Mouse (Mus musculus) forebrain, embryonic 14.5 days (tissue): Measurements from ENCODE around the gene Pgpep1. TPM values are rescaled to one million over a fixed set of nuclear protein-coding genes. Genes with fewer than 3 reads are reported as not detected.

Experiments used
- ATAC-seq: fragments of 200-750 bp; cut with Nextera tagmentation; 2 replicates; pipeline ENCODE4 v1.8.0; 2017; ENCODE audit warnings: mild to moderate bottlenecking, moderate library complexity
- DNase-seq: peaks from one replicate; pipeline ENCODE4 v3.0.0-alpha.2; 2015; ENCODE audit warnings: low spot score
- H3K27ac ChIP-seq: fragments of 300-500 bp; sonication (generic); 2 replicates; pipeline ENCODE4 v1.5.1; 2014; ENCODE audit warnings: low read depth, mild to moderate bottlenecking, control low read depth, low read length, moderate library complexity
- H3K27me3 ChIP-seq: fragments of 300-500 bp; sonication (generic); replicated peaks from 2 replicates; pipeline ENCODE4 v1.6.1; 2014; ENCODE audit warnings: low read length, control low read depth, mixed read lengths; ENCODE audit not compliant: control insufficient read depth, insufficient read depth
- H3K36me3 ChIP-seq: fragments of 300-500 bp; sonication (generic); 2 replicates; pipeline ENCODE4 v1.6.1; 2014; ENCODE audit warnings: low read length, control low read depth; ENCODE audit not compliant: control insufficient read depth, insufficient read depth
- H3K4me1 ChIP-seq: fragments of 300-500 bp; sonication (generic); 2 replicates; pipeline ENCODE4 v1.6.1; 2014; ENCODE audit warnings: antibody characterized with exemption, low read length, control low read depth; ENCODE audit not compliant: control insufficient read depth, insufficient read depth
- H3K4me2 ChIP-seq: fragments of 300-500 bp; sonication (generic); 2 replicates; pipeline ENCODE4 v1.6.1; 2014; ENCODE audit warnings: mild to moderate bottlenecking, control low read depth, low read length
- H3K4me3 ChIP-seq: fragments of 300-500 bp; sonication (generic); 2 replicates; pipeline ENCODE4 v1.5.1; 2014; ENCODE audit warnings: low read depth, low read length, control low read depth
- H3K9ac ChIP-seq: fragments of 300-500 bp; sonication (generic); 2 replicates; pipeline ENCODE4 v1.6.1; 2014; ENCODE audit warnings: mild to moderate bottlenecking, low read length, control low read depth, moderate library complexity
- H3K9me3 ChIP-seq: fragments of 300-500 bp; sonication (generic); replicated peaks from 2 replicates; pipeline ENCODE4 v1.6.1; 2016; ENCODE audit warnings: low read length, control low read depth, mixed read lengths; ENCODE audit not compliant: control insufficient read depth
- WGBS: fragments of 180-500 bp; shearing (Covaris S2); extraction: QIAGEN DNeasy Blood & Tissue Kit; methylation state at CpG from one replicate; pipeline ENCODE4 v1.1.7; 2014; 5-methylcytosine and 5-hydroxymethylcytosine counted together
- polyA plus RNA-seq: library from polyadenylated mRNA; unstranded; fragments of >200 nt; fragmentation: Nextera tagmentation; extraction: Ambion mirVana; gene quantifications from 2 replicates; pipeline ENCODE4 v1.2.1, GENCODE M21; 2014

Gene Pgpep1
- polyA plus RNA-seq, 1 experiment from 2014 or later = 101 TPM

- no peak for ATAC-seq
- peaks cover 7% of the 10 kb centered on the region for H3K4me1 ChIP-seq
- no peak overlapping the region for H3K9ac ChIP-seq
- H3K4me3 ChIP-seq = no peak overlapping the region
- H3K27ac ChIP-seq = no peak overlapping the region
- no peaks in the 10 kb centered on the region; the same call in 1 of the 2 replicates for H3K27me3 ChIP-seq
- no peak overlapping the region for H3K4me2 ChIP-seq
- no peak for DNase-seq
- H3K36me3 ChIP-seq = peaks cover 33% of the 10 kb centered on the region
- no peaks in the 10 kb centered on the region for H3K9me3 ChIP-seq
- 78% methylated on average over 1 of the region's 1 CpGs for WGBS
Observed at GRCm38 (mm10) chr8:70648164-70648442, 12.1 kb downstream of the Pgpep1 start.

DNA sequence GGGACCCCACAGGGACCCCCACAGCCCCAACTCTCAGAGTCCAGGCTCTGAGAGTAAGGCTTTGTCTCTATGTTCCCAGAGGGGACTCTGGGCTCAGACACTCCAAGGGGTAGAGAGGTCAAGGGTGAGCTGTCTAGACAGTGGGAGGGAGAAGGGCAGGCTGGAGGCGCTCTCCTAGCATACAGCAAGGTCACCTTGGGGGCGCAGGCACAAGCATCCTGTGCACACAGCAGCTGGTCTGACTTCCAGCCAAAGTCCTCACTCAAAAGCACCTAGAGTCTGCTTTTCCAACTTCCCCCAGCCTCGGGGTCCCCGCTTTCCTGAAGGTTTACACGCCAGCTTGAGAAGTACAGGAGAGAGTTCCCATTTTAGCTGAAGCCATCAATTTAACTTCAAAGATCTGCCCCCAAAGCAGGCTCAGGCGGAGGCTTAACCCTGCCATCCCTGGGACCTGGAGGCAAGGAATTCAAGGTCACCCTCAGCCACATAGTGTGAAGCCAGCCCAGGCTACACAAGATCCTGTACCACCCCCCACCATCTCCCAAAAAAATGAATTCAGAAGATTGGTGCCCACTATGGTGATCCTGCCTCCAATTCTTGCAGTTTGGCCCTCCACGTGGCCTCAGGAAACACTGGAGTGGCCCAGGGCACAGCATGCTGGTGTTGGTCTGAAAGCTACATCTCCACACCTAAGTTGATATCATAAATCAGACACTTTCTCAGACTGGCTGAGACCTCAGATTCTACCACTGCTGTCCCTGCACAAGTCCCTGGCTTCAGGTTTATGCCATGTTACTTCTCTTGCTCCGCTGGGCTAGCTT, 12.6 kb downstream of the Pgpep1 start:
- Histone ChIP-seq H3K9me3 (no peaks in the 10 kb centered on the region), H3K4me3 (no peak overlapping the region), H3K4me1 (peaks cover 7% of the 10 kb centered on the region), H3K4me2 (no peak overlapping the region), H3K36me3 (peaks cover 32% of the 10 kb centered on the region), H3K27me3 (no peaks in the 10 kb centered on the region; the same call in 1 of the 2 replicates), H3K27ac (no peak overlapping the region), H3K9ac (peak overlapping the region; percentile 35; the same call in 1 of the 2 replicates)
- DNase-seq (no peak), ATAC-seq (no peak)
- 71% methylated on average over 8 of the region's 8 CpGs for WGBS

DNA sequence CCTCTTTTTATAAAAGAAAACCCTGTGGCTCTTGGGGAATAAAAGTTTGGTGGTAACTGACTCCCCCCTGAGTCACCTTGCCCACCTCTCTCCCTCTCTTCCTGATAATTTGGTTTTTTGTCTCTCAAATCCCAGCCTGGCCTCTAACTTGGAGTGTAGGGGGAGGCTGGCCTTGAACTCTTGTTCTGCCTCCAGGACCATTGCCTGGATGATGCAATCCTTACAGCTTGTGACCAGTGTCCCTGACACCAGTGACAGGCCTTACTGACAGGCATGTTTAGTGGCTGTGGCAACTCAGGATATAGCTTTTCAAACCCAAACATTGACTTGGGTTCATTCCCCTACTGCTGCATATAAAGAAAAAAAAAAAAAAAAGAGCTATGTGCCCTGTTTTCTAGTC, 13.4 kb downstream of the Pgpep1 start:
- ATAC-seq = no peak
- no peak overlapping the region for H3K4me2 ChIP-seq
- H3K27ac ChIP-seq = no peak overlapping the region
- H3K9ac ChIP-seq = 0 out of 2 replicates have a peak overlapping the region, but pooled peaks have one; percentile 21
- DNase-seq = no peak
- H3K27me3 ChIP-seq = no peaks in the 10 kb centered on the region; the same call in 1 of the 2 replicates
- no peak overlapping the region for H3K4me3 ChIP-seq
- H3K36me3 ChIP-seq = peaks cover 25% of the 10 kb centered on the region
- H3K9me3 ChIP-seq = no peaks in the 10 kb centered on the region
- peaks cover 7% of the 10 kb centered on the region for H3K4me1 ChIP-seq

DNA sequence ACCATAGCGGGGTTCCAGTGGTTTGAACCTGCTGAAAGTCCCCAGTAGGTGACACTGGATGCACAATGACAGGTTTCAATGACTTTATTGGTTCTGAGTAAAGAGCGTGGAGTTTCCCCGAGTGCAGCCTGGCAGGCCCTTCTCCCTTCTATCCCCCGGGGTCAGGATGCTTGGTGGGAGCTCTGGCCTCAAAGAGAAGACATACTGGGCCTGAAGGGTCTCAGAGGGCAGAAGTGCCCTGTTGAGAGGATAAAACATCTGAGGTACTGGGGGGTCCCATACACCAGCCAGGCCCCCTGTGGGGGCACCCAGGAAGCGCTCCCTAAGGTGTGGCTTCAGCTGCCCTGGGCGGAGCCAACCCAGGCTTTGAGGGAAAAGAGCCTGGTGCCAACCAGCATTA, 13.8 kb downstream of the Pgpep1 start:
- peaks cover 21% of the 10 kb centered on the region for H3K36me3 ChIP-seq
- no peak for DNase-seq
- 80% methylated on average over 6 of the region's 6 CpGs for WGBS
- no peaks in the 10 kb centered on the region for H3K9me3 ChIP-seq
- no peak overlapping the region for H3K27ac ChIP-seq
- no peak overlapping the region for H3K4me3 ChIP-seq
- no peak for ATAC-seq
- peaks cover 7% of the 10 kb centered on the region for H3K4me1 ChIP-seq
- H3K27me3 ChIP-seq = no peaks in the 10 kb centered on the region; the same call in 1 of the 2 replicates
- H3K4me2 ChIP-seq = no peak overlapping the region
- H3K9ac ChIP-seq = 0 out of 2 replicates have a peak overlapping the region, but pooled peaks have one; percentile 21

GRCm38 (mm10) chr8:70645501-70646224, 14.5 kb downstream of the Pgpep1 start:
- DNase-seq (no peak), ATAC-seq (no peak)
- Histone ChIP-seq H3K9ac (no peak overlapping the region), H3K4me2 (no peak overlapping the region), H3K27ac (no peak overlapping the region), H3K9me3 (no peaks in the 10 kb centered on the region), H3K4me3 (no peak overlapping the region), H3K27me3 (no peaks in the 10 kb centered on the region; the same call in 1 of the 2 replicates), H3K4me1 (peaks cover 7% of the 10 kb centered on the region), H3K36me3 (peaks cover 13% of the 10 kb centered on the region)
- 66% methylated on average over 17 of the region's 17 CpGs for WGBS

GRCm38 (mm10) chr8:70644065-70644464, 16.1 kb downstream of the Pgpep1 start:
- Histone ChIP-seq H3K9me3 (no peaks in the 10 kb centered on the region), H3K4me2 (no peak overlapping the region), H3K4me1 (peaks cover under 1% of the 10 kb centered on the region), H3K4me3 (no peak overlapping the region), H3K36me3 (no peaks in the 10 kb centered on the region), H3K27ac (no peak overlapping the region), H3K9ac (no peak overlapping the region), H3K27me3 (no peaks in the 10 kb centered on the region; the same call in 1 of the 2 replicates)
- ATAC-seq (no peak), DNase-seq (no peak)
- 57% methylated on average over 2 of the region's 2 CpGs for WGBS

GRCm38 (mm10) chr8:70643019-70643418, 17.2 kb downstream of the Pgpep1 start:
- no peak overlapping the region for H3K4me3 ChIP-seq
- WGBS = 85% methylated on average over 3 of the region's 3 CpGs
- ATAC-seq = no peak

GRCm38 (mm10) chr8:70638752-70639151, 21.4 kb downstream of the Pgpep1 start:
- no peak overlapping the region for H3K4me3 ChIP-seq

More at GRCm38 (mm10) chr8:70643019-70643418, 17.2 kb downstream of the Pgpep1 start:
- no peaks in the 10 kb centered on the region for H3K9me3 ChIP-seq
- no peak overlapping the region for H3K9ac ChIP-seq
- no peaks in the 10 kb centered on the region for H3K36me3 ChIP-seq
- H3K27me3 ChIP-seq = no peaks in the 10 kb centered on the region; the same call in 1 of the 2 replicates
- no peak overlapping the region for H3K27ac ChIP-seq
- no peak overlapping the region for H3K4me2 ChIP-seq
- DNase-seq = no peak
- no peaks in the 10 kb centered on the region for H3K4me1 ChIP-seq

GRCm38 (mm10) chr8:70636838-70637237, 23.4 kb downstream of the Pgpep1 start:
- H3K27ac ChIP-seq = no peak overlapping the region
- H3K27me3 ChIP-seq = no peaks in the 10 kb centered on the region
- no peak overlapping the region for H3K9ac ChIP-seq
- H3K4me1 ChIP-seq = no peaks in the 10 kb centered on the region
- H3K4me3 ChIP-seq = no peak overlapping the region
- no peak for DNase-seq
- H3K4me2 ChIP-seq = no peak overlapping the region
- no peaks in the 10 kb centered on the region for H3K36me3 ChIP-seq
- ATAC-seq = no peak
- no peaks in the 10 kb centered on the region for H3K9me3 ChIP-seq
- 60% methylated on average over 8 of the region's 8 CpGs for WGBS

More at GRCm38 (mm10) chr8:70638752-70639151, 21.4 kb downstream of the Pgpep1 start:
- DNase-seq = no peak
- Histone ChIP-seq H3K4me1 (no peaks in the 10 kb centered on the region), H3K4me2 (no peak overlapping the region), H3K27me3 (no peaks in the 10 kb centered on the region), H3K9ac (no peak overlapping the region), H3K36me3 (no peaks in the 10 kb centered on the region), H3K27ac (no peak overlapping the region), H3K9me3 (no peaks in the 10 kb centered on the region)
- no peak for ATAC-seq
- WGBS = 77% methylated on average over 9 of the region's 9 CpGs
